Mouse (Mus musculus) G1E (cell line): ENCODE measurements around the gene Prr15l. TPM values are rescaled to one million over a fixed set of nuclear protein-coding genes. Genes with fewer than 3 reads are reported as not detected.
A peak's percentile ranks its signal among the peaks of the same experiment; 100 is the strongest.

ENCODE experiments used
- ATAC-seq: 2 replicates; pipeline ENCODE4 v1.8.0; 2016; ENCODE audit warnings: mild to moderate bottlenecking; ENCODE audit not compliant: insufficient number of reproducible peaks, poor library complexity, low FRiP score, severe bottlenecking; ENCODE audit errors: extremely low read depth
- DNase-seq: peaks from one replicate; pipeline ENCODE4 v3.0.0; 2012; ENCODE audit warnings: low spot score
- H3K27me3 ChIP-seq: 2 replicates; pipeline ENCODE4 v1.6.1; 2012; ENCODE audit warnings: mild to moderate bottlenecking, low read length, inconsistent platforms; ENCODE audit not compliant: insufficient read depth
- H3K36me3 ChIP-seq: replicated peaks from 2 replicates; pipeline ENCODE3; 2012; ENCODE audit warnings: mild to moderate bottlenecking, inconsistent platforms
- H3K4me1 ChIP-seq: 2 replicates; pipeline ENCODE4 v1.6.1; 2012; ENCODE audit warnings: low read depth, low read length, inconsistent platforms, mixed read lengths; ENCODE audit not compliant: insufficient read depth
- H3K4me3 ChIP-seq: 2 replicates; pipeline ENCODE4 v1.5.1; 2012; ENCODE audit warnings: low read depth, mild to moderate bottlenecking, inconsistent platforms, low read length, moderate library complexity, mixed read lengths
- H3K9me3 ChIP-seq: replicated peaks from 2 replicates; pipeline ENCODE4 v1.6.1; 2012; ENCODE audit warnings: inconsistent platforms
- CTCF ChIP-seq: IDR thresholded peaks from 2 replicates; pipeline ENCODE4 v1.5.1; 2012; ENCODE audit warnings: low read depth, low read length, inconsistent platforms, mixed read lengths
- GATA1 ChIP-seq: IDR thresholded peaks from 2 replicates; pipeline ENCODE4 v1.6.1; 2012; ENCODE audit warnings: borderline replicate concordance, low read length, inconsistent platforms, mixed read lengths
- GATA2 ChIP-seq: IDR thresholded peaks from 2 replicates; pipeline ENCODE4 v1.6.1; 2012; ENCODE audit warnings: low read depth, low read length, inconsistent platforms, borderline replicate concordance
- POLR2AphosphoS5 ChIP-seq: IDR thresholded peaks from 2 replicates; pipeline ENCODE4 v1.6.1; 2012; ENCODE audit warnings: low read depth, low read length, inconsistent platforms; ENCODE audit not compliant: insufficient replicate concordance
- TAL1 ChIP-seq: conservative IDR thresholded peaks from 2 replicates; pipeline ENCODE4 v1.6.1; 2012; ENCODE audit warnings: low read depth, low read length, inconsistent platforms, mixed read lengths
- polyA plus RNA-seq: library from polyadenylated mRNA; stranded (reverse); fragments of >175 nt; gene quantifications from 2 replicates; pipeline ENCODE4 v1.2.3, GENCODE M21; 2012
- total RNA-seq, 2 experiments: library from RNA; stranded (forward) in 1 of 2; stranded (reverse) in 1 of 2; fragments of 200-1000 nt in 1 of 2; fragments of >200 nt in 1 of 2; fragmentation: Nextera tagmentation in 1 of 2; gene quantifications; 2 replicates each; pipeline ENCODE4 v1.2.3; 2014 to 2017

Gene Prr15l
- total and polyA plus RNA-seq, 3 experiments: 0.05 to 0.17 TPM; not detected in 1

- no peak for TF ChIP-seq GATA2
- TF ChIP-seq POLR2AphosphoS5: no peak
- TF ChIP-seq CTCF: no peak
- no peak for TF ChIP-seq TAL1
- no peak for TF ChIP-seq GATA1
- Histone ChIP-seq H3K4me1 (peaks cover 71% of the 10 kb centered on the region), H3K4me3 (no peak overlapping the region), H3K36me3 (peaks cover 67% of the 10 kb centered on the region), H3K9me3 (no peaks in the 10 kb centered on the region), H3K27me3 (no peaks in the 10 kb centered on the region)
- DNase-seq: no peak
- ATAC-seq: no peak
Measured at GRCm38 (mm10) chr11:96972906-96973305, 45.0 kb downstream of the Prr15l start.

- TF ChIP-seq POLR2AphosphoS5 (no peak), GATA2 (no peak), GATA1 (no peak), CTCF (no peak), TAL1 (no peak)
- no peaks in the 10 kb centered on the region for H3K27me3 ChIP-seq
- DNase-seq (no peak), ATAC-seq (no peak)
- H3K4me1 ChIP-seq: peaks cover 70% of the 10 kb centered on the region
- no peak overlapping the region for H3K4me3 ChIP-seq
- peaks cover 62% of the 10 kb centered on the region for H3K36me3 ChIP-seq
- no peaks in the 10 kb centered on the region for H3K9me3 ChIP-seq
Measured at GRCm38 (mm10) chr11:96973426-96973964, 45.6 kb downstream of the Prr15l start.

- ATAC-seq: no peak
Measured at GRCm38 (mm10) chr11:96974813-96975212, 46.9 kb downstream of the Prr15l start.

GRCm38 (mm10) chr11:96975511-96976378 is 47.8 kb downstream of the Prr15l start:
- ATAC-seq (no peak), DNase-seq (no peak)
- Histone ChIP-seq H3K4me3 (peak overlapping the region; percentile 90; the same call in 1 of the 2 replicates), H3K9me3 (no peaks in the 10 kb centered on the region), H3K27me3 (no peaks in the 10 kb centered on the region), H3K36me3 (peaks cover 43% of the 10 kb centered on the region), H3K4me1 (peaks cover 66% of the 10 kb centered on the region)
- TF ChIP-seq GATA1 (no peak), CTCF (no peak), POLR2AphosphoS5 (no peak), TAL1 (no peak), GATA2 (no peak)

More at GRCm38 (mm10) chr11:96974813-96975212, 46.9 kb downstream of the Prr15l start:
- Histone ChIP-seq H3K4me3 (no peak overlapping the region), H3K27me3 (no peaks in the 10 kb centered on the region), H3K4me1 (peaks cover 69% of the 10 kb centered on the region), H3K36me3 (peaks cover 51% of the 10 kb centered on the region), H3K9me3 (no peaks in the 10 kb centered on the region)
- no peak for DNase-seq
- no peak for TF ChIP-seq POLR2AphosphoS5
- TF ChIP-seq CTCF: no peak
- no peak for TF ChIP-seq GATA1
- TF ChIP-seq TAL1: no peak
- no peak for TF ChIP-seq GATA2

GRCm38 (mm10) chr11:96976379-96976687 is 48.4 kb downstream of the Prr15l start:
- TF ChIP-seq GATA2: no peak
- no peak for TF ChIP-seq CTCF
- TF ChIP-seq GATA1: no peak
- TF ChIP-seq TAL1: no peak
- no peak for TF ChIP-seq POLR2AphosphoS5
- Histone ChIP-seq H3K4me1 (peaks cover 63% of the 10 kb centered on the region), H3K4me3 (peak overlapping the region; percentile 90), H3K9me3 (no peaks in the 10 kb centered on the region), H3K36me3 (peaks cover 37% of the 10 kb centered on the region), H3K27me3 (peaks cover 2% of the 10 kb centered on the region; the same call in 1 of the 2 replicates)
- DNase-seq: no peak
- no peak for ATAC-seq

- H3K36me3 ChIP-seq: peaks cover 31% of the 10 kb centered on the region
- ATAC-seq (no peak), DNase-seq (peak; percentile 96)
- peak overlapping the region; percentile 90 for H3K4me3 ChIP-seq
- no peak for TF ChIP-seq GATA2
- no peak for TF ChIP-seq CTCF
- no peak for TF ChIP-seq GATA1
- TF ChIP-seq TAL1: no peak
- TF ChIP-seq POLR2AphosphoS5: no peak
- H3K9me3 ChIP-seq: no peaks in the 10 kb centered on the region
- H3K4me1 ChIP-seq: peaks cover 63% of the 10 kb centered on the region
- H3K27me3 ChIP-seq: peaks cover 4% of the 10 kb centered on the region; the same call in 1 of the 2 replicates
Measured at GRCm38 (mm10) chr11:96976911-96977591, 49.1 kb downstream of the Prr15l start.
